Mouse (Mus musculus) left cerebral cortex, postnatal 25 days (tissue): ENCODE data around the gene Lin37. TPM values are rescaled to one million over a fixed set of nuclear protein-coding genes. Genes with fewer than 3 reads are reported as not detected.

ENCODE experiments used
- DNase-seq, 2 experiments: peaks; one replicate each; pipeline ENCODE4 v3.0.0; 2022; ENCODE audit warnings: low spot score in 2 of 2, mixed read lengths in 1 of 2
- intact Hi-C: fragments of 180-260 bp; cut with DNase I; formaldehyde crosslinking; loops from one replicate; pipeline ENCODE4 v1.15.1; 2025
- total RNA-seq, 2 experiments: library from RNA; stranded (reverse); gene quantifications; 2 replicates each; pipeline ENCODE4 v1.2.3; 2021

The Lin37 gene
- total RNA-seq, 2 experiments from 2014 or later: 45.5 to 47.8 TPM

DNA sequence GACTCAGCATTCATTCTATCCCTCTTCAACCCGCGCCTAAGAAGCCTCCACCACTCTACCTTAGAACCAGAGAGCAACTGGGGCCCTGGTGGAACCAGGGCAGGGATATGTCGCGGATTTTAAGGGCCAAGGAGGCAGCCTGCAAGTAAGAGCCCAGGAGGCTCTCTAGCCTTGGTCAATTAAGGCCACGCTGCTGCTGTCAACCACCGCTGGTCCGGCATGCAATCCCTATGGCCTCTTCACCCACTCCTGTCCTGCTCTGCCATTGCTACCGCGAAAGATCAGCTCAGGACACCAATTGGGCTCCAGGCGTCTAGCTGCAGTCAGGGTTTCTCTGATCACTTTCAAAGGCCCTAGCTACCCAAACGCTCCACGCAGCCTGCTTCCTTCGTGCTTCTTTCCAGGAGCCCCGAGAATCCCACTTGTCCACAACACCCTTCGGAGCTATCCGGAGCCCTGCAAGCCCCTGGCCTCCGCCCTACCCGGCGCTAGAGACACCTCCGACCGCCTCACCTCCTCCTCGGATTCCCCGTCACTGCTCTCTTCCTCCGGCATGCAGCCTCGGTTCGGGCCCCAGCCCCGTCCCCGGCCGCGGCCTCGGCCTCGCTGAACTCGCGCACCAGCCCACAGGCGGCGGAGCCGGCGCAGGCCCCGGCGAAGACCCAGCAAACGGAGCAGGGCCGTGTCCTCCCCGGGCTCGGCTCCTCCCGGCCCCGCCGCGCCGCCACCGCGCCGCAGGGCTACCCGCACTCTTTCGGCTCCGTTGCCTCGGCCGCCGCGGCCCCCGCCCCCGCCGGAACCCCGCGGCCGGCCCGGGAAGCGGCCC is 28.4 kb upstream of the Lin37 start:
- DNase-seq: peak in 1 of 2 experiments; percentile 39
- intact Hi-C loops: loop anchor here (1.0 to 5.0 kb wide), 3 partner anchors 25 to 269 kb away; partner anchors contain the start of genes Ffar3, Gm49396, Psenen and Tmem147

DNA sequence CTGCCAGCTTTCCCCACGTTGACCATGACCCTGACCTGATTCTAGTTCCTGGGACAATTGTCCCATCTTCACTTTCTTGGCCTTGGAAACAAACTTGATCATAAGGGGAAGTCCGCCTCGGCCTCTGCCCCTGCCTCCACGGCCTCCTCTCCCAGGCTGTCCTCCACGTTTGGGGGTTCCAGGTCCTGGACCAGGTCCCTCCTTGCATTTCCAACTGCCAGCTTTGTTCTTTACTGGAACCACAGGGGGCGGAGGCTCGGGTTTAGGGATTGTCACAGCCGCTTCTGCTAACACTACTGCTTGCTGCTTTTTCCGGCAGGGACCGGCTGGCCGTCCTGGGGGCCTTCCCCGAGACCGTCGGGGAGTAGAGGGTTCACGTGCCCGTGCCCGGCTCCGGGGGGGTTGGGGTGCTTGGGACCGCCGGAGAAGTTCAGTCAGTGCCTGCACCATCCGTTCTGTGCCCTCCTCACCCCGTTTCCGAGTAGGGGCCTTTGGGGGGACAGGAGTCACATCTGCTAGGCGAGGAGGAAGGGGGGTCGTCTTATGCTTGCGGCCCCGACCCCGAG is 26.9 kb upstream of the Lin37 start:
- intact Hi-C loops: loop anchor here (5.0 kb wide), 1 partner anchor 271 kb away; the partner anchor contains the start of gene Ffar3
- DNase-seq: no peak

GRCm38 (mm10) chr7:30585170-30585569 is 25.5 kb upstream of the Lin37 start:
- intact Hi-C loops: loop anchor here (5.0 kb wide), 1 partner anchor 272 kb away; the partner anchor contains the start of gene Ffar3
- no peak for DNase-seq

DNA sequence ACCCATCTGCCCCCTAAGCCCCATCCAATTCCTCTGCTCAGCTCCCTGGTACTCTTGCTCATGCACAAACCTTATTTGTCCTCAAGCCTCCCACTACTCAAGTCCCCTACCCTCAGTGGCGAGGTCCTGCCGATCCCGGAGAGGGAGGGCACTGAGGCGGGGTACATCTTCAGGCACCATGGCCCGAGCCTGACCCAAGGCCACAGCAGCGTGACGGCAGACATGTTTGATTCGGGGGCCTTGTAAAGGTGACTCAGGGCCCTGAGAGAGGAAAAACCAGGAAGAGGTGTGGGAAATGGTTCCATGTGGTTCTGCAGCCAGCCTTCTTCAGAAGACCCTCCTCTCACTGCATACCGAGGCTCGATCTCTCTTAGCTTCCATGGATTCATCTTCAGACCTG is 24.7 kb upstream of the Lin37 start:
- DNase-seq: no peak
- intact Hi-C loops: no loop called here

DNA sequence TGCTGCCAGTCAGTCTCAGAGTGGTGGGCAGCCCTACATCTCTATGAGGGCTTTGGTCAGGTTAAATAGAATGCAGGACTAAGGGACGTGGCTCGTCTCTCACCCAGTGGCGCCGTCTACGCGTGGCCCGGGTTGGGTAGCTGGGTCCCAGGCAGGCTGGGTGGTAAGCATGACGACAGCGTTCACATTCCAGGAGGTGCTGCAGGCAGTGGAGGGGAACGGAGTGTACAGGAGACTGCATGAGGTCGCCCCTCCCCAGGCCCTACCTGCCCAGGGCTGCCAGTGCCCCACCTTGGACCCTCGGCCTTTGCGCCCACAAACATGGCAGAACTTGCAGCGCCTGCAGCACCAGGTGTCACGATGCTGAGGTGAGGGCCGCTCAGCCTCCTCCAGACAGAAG is 21.9 kb upstream of the Lin37 start:
- DNase-seq: no peak
- intact Hi-C loops: no loop called here

GRCm38 (mm10) chr7:30579950-30580349 is 20.3 kb upstream of the Lin37 start:
- intact Hi-C loops: no loop called here
- no peak for DNase-seq

DNA sequence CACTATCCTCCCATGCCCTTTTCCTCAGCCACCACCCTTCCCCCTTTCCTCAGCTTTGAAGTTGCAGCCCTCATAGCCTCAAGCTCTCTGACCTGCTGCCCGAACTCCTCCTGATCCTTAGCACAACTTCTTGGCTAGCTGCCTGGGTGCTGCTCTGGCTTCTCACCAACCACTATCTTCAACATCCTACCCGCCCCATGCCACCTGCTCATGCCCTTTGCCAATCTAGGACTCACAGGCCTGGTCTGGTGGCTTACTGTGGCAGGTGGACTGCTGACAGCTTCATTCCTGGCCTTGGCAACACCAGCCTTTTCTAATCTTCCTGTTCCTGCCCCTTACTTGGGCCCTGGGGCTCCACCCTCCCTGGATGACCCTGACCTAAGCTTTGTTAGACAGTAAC is 13.3 kb upstream of the Lin37 start:
- DNase-seq: no peak
- intact Hi-C loops: no loop called here

GRCm38 (mm10) chr7:30572389-30572788 is 12.8 kb upstream of the Lin37 start:
- no peak for DNase-seq
- intact Hi-C loops: no loop called here

GRCm38 (mm10) chr7:30567555-30567954 is 7.9 kb upstream of the Lin37 start:
- intact Hi-C loops: no loop called here

GRCm38 (mm10) chr7:30566033-30566432 is 6.4 kb upstream of the Lin37 start:
- intact Hi-C loops: no loop called here
- no peak for DNase-seq

More at GRCm38 (mm10) chr7:30567555-30567954, 7.9 kb upstream of the Lin37 start:
- no peak for DNase-seq

DNA sequence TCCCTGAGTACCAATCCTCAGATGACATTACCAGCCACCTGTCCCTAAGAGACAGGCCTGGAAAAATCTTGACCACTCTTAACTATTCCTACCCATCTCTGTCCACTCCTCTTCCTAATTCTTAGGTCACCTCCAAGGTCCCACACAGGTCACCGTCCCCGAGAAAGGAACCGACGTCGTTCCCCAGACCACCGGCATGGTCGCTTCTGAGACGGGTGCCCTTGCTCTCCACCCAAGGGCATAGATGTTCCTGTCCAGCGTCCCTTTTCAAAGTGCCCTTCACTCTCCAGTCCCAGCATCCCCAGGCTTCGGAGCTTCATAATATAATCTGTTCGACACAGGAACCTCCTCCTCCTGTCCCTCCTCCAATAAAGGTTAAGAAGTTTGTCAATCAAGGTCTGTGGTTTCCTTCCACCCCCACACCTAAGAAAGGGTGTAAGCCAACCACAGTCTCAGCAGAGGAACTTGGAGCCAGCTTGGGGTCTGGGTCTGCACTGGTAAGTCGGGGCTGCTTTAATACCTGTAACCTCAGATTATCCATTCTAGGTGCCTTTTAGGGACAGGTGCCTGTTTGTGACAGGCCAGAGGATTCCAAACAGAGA is 5.4 kb upstream of the Lin37 start, which contains the start of gene Igflr1:
Gene Igflr1 (plus strand): TSS at position 458 of the 602 bp plus-strand sequence.
- DNase-seq: no peak
- intact Hi-C loops: no loop called here

GRCm38 (mm10) chr7:30563906-30564280 is 4.3 kb upstream of the Lin37 start:
- no peak for DNase-seq
- intact Hi-C loops: loop anchor here (1.0 kb wide), 1 partner anchor 24 kb away; the partner anchor contains the start of gene Kmt2b

DNA sequence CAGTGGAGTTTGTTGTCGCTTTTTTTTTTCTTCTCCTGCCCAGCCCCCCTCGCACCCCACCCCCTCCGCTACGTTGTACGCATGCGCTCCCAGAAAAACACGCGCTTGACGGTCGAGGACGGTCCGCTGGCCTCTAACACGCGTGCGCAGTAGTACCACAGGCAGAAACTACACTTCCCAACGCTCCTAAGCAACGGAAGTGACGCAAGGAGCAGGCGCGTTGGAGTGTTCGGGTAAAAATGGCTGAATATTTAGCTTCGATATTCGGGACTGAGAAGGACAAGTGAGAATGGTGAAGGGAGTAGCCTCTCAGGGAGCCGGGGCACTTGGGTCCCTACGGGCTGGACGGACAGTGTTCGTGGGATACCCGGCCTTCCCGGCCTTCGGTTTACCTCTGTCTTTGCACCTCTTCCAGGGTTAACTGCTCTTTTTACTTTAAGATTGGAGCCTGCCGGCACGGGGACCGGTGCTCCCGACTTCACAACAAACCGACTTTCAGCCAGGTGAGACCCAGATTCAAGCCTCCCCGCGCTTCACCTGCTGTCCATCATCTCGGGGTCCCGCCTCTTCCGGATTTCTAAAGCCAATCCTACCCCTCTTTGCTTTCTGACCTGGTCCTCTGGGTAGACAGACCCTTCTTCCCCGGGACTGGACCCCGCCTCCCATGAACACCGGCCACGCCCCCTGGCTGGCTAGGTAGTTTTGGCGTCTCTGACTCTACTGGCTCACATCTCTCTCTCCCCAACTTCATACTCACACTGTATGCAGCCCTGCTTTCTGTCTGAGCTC is 3.7 kb upstream of the Lin37 start, which contains the start of the genes U2af1l4, Gm49396 and Psenen:
Gene U2af1l4 (plus strand): TSS at position 185 of the 789 bp plus-strand sequence.
Gene Gm49396 (plus strand): TSS at position 228 of the 789 bp plus-strand sequence.
Gene Psenen (minus strand): TSS at position 511 of the 789 bp plus-strand sequence.
- DNase-seq: peak; percentile 95 to 98
- intact Hi-C loops: loop anchor here (1.0 kb wide), 1 partner anchor 25 kb away; the partner anchor contains the start of gene Kmt2b

DNA sequence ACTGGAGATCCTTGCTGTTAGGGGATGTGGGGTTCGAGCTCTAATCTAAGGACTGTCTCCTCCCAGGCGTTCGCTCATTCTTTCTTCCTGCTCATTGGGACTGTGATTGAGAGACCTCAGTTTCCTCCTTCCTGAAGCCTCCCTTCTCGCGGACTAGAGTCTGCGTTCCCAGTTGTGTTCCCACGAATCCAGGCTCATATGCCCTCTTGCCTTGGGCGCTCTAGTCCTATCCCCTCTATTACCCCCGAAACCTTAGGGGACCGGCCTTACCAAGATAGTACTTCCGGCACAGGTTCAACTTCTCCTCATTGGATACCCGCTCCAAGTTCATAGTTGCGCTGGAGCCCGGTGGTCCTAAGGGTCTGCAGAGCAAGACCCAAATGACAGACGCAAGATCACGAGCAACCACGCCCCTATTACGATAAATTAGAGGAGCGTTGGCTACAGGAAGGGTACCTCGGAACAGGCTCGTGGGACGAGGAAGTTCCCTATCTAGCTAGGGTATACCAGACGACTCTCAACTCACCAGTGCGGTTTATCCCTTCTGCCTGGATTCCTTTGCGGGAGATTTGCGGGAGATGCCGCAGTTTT is 3.0 kb upstream of the Lin37 start:
- DNase-seq: peak; percentile 52 to 63
- intact Hi-C loops: loop anchor here (1.0 kb wide), 1 partner anchor 26 kb away; the partner anchor contains the start of gene Kmt2b

DNA sequence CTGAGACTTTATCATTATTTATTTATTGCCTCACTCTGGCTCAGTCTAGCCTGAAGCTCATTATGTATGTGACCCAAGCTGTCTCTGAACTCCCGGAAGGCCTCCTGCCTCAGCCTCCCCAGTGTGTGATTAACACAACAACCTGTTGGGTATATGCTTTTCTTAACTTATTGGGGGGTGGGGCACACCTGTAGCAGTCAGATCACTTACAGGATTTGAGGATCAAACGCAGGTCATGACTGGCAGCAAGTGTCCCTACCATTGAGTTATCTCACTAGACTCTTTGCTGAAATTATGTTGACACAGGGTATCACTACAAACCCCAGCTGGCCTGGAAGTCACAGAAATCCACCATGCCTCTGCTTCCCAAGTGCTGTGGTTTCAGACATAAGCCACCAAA is 658 bp upstream of the Lin37 start:
- intact Hi-C loops: no loop called here
- no peak for DNase-seq

DNA sequence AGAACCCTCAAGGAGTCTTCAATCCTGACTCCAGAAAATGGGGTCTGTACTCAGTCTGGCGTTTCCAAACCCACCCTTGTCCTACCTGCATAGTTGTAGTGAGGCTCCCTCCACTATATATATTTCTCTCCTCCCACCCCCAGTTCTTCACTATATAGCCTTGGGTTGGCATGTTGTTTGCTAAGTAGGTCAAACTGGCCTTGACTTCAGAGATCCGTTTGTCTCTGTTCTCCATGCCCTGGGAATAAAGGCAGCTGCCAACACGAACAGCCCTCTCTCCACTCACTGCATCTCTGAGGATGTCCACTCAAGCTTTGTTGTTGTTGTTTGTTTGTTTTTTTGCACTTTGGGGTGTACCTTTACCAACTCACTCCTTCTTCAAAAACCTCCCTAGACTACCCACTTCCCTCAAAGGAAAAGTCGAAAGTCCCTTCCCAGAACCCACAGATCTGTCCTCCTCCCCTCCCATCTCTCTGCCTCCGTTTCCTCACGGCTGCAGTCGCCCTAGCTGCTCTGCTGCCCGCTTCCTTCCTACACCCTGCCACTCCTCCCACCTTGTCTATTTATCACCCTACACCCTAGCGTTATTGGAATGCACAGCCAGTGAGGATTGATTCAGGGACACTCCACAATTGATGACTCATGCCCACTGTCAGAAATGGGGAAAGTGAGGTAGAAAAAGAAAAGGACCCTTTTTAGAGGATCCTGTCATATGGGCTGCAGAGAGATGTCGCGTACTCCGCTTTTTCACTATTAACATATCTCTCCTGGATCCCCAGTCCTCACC is 789 bp downstream of the Lin37 start:
- peak in 1 of 2 experiments; percentile 39 for DNase-seq
- intact Hi-C loops: loop anchor here (2.0 kb wide), 1 partner anchor 114 kb away; the partner anchor contains the start of gene Aplp1

GRCm38 (mm10) chr7:30557901-30558514 is 1.6 kb downstream of the Lin37 start:
- intact Hi-C loops: loop anchor here (2.0 kb wide), 1 partner anchor 113 kb away; the partner anchor contains the start of gene Aplp1
- peak in 1 of 2 experiments; percentile 40 for DNase-seq
